Mouse (Mus musculus): ENCODE results near the gene Pomt2. TPM values are rescaled to one million over a fixed set of nuclear protein-coding genes. Genes with fewer than 3 reads are reported as not detected.

Gene Pomt2
- total RNA-seq, 4 experiments from 2014 or later, result 18.0 to 19.8 (median 18.7) TPM

Other genes with a start within 250 kb of the Pomt2 start
- 10 to 100 TPM; 70.7 to 89.0 (median 86.1) TPM for gene Cipc, start 200.9 kb downstream of the Pomt2 start, total RNA-seq (2022)
- gene Zdhhc22, start 157.5 kb downstream of the Pomt2 start, total RNA-seq (2022), result 10 to 100 TPM; 12.3 to 18.3 (median 13.7) TPM
- 10 to 100 TPM; 30.7 to 42.1 (median 36.4) TPM for gene Tmem63c, start 126.6 kb downstream of the Pomt2 start, total RNA-seq (2022)
- 1 to 10 TPM; 2.6 to 4.2 (median 3.4) TPM for gene Ngb, start 45.4 kb downstream of the Pomt2 start, total RNA-seq (2022)
- 10 to 100 TPM; 51.9 to 56.0 (median 54.8) TPM for gene Gstz1, start 803 bp downstream of the Pomt2 start, total RNA-seq (2022)
- gene Samd15, start 51.8 kb upstream of the Pomt2 start, total RNA-seq (2022), result 1 to 10 TPM; 3.1 to 4.5 (median 4.2) TPM
- gene Tmed8, start 52.5 kb upstream of the Pomt2 start, total RNA-seq (2022), result 10 to 100 TPM; 25.6 to 32.4 (median 29.0) TPM
- gene Noxred1, start 90.8 kb upstream of the Pomt2 start, total RNA-seq (2022), result 1 to 10 TPM; 1.4 to 4.1 (median 2.7) TPM
- 10 to 100 TPM; 56.4 to 62.0 (median 61.4) TPM for gene Vipas39, start 118.3 kb upstream of the Pomt2 start, total RNA-seq (2022)
- gene Ahsa1, start 118.5 kb upstream of the Pomt2 start, total RNA-seq (2022), result 100 to 1,000 TPM; 150 to 192 (median 175) TPM
- under 1 TPM in 2 of 4 experiments, not detected in 2; 0.29 TPM for gene Ism2, start 151.7 kb upstream of the Pomt2 start, total RNA-seq (2022)
- 10 to 100 TPM; 32.5 to 50.1 (median 37.4) TPM for gene Sptlc2, start 240.4 kb upstream of the Pomt2 start, total RNA-seq (2022)

All from layer of hippocampus, adult 8-10 months (tissue).